Mouse (Mus musculus) heart, embryonic 14.5 days (tissue): ENCODE measurements around the gene Susd2. TPM values are rescaled to one million over a fixed set of nuclear protein-coding genes. Genes with fewer than 3 reads are reported as not detected.
A peak's percentile ranks its signal among the peaks of the same experiment; 100 is the strongest.

Experiments used
- ATAC-seq: fragments of 200-750 bp; cut with Nextera tagmentation; 2 replicates; pipeline ENCODE4 v1.8.0; 2017; ENCODE audit warnings: low read depth, moderate TSS enrichment; ENCODE audit not compliant: insufficient number of reproducible peaks, insufficient read depth, low FRiP score
- H3K27ac ChIP-seq, 2 experiments: fragments of 200-500 bp in 1 of 2; fragments of 300-500 bp in 1 of 2; sonication (generic) in 1 of 2; replicated peaks in 1 of 2; 2 replicates each; pipeline ENCODE4 v1.5.1; 2012 to 2014; ENCODE audit warnings: low read depth in 2 of 2, low read length in 2 of 2, control low read depth in 1 of 2, mild to moderate bottlenecking in 1 of 2, mixed read lengths in 1 of 2; ENCODE audit not compliant: control insufficient read depth in 1 of 2, insufficient read depth in 1 of 2
- H3K27me3 ChIP-seq: fragments of 300-500 bp; sonication (generic); 2 replicates; pipeline ENCODE4 v1.6.1; 2014; ENCODE audit warnings: mild to moderate bottlenecking, low read length, control low read depth; ENCODE audit not compliant: control insufficient read depth, insufficient read depth
- H3K36me3 ChIP-seq: fragments of 300-500 bp; sonication (generic); 2 replicates; pipeline ENCODE4 v1.6.1; 2014; ENCODE audit warnings: mild to moderate bottlenecking, control low read depth, low read length, mixed read lengths; ENCODE audit not compliant: control insufficient read depth, insufficient read depth
- H3K4me1 ChIP-seq, 2 experiments: fragments of 200-500 bp in 1 of 2; fragments of 300-500 bp in 1 of 2; sonication (generic) in 1 of 2; 2 replicates each; pipeline ENCODE4 v1.6.1; 2012 to 2014; ENCODE audit warnings: low read length in 2 of 2, control low read depth in 1 of 2, mixed read lengths in 1 of 2; ENCODE audit not compliant: control insufficient read depth in 2 of 2, insufficient read depth in 2 of 2
- H3K4me2 ChIP-seq: fragments of 300-500 bp; sonication (generic); 2 replicates; pipeline ENCODE4 v1.6.1; 2014; ENCODE audit warnings: mild to moderate bottlenecking, low read length
- H3K4me3 ChIP-seq, 2 experiments: fragments of 200-500 bp in 1 of 2; fragments of 300-500 bp in 1 of 2; sonication (generic) in 1 of 2; 2 replicates each; pipeline ENCODE4 v1.5.1; 2012 to 2014; ENCODE audit warnings: low read length in 2 of 2, mild to moderate bottlenecking in 2 of 2, control low read depth in 1 of 2, low read depth in 1 of 2, moderate library complexity in 1 of 2; ENCODE audit not compliant: control insufficient read depth in 1 of 2, insufficient read depth in 1 of 2
- H3K9ac ChIP-seq: fragments of 300-500 bp; sonication (generic); 2 replicates; pipeline ENCODE4 v1.6.1; 2014; ENCODE audit warnings: mild to moderate bottlenecking, low read length
- H3K9me3 ChIP-seq: fragments of 300-500 bp; sonication (generic); 2 replicates; pipeline ENCODE4 v1.6.1; 2016; ENCODE audit warnings: low read length, control low read depth; ENCODE audit not compliant: control insufficient read depth
- WGBS: fragments of 180-500 bp; shearing (Covaris S2); extraction: QIAGEN DNeasy Blood & Tissue Kit; methylation state at CpG from one replicate; pipeline ENCODE4 v1.1.7; 2014; 5-methylcytosine and 5-hydroxymethylcytosine counted together
- polyA plus RNA-seq: library from polyadenylated mRNA; unstranded; fragments of >200 nt; fragmentation: Nextera tagmentation; extraction: Ambion mirVana; gene quantifications from 2 replicates; pipeline ENCODE4 v1.2.1, GENCODE M21; 2014

Susd2 gene
- polyA plus RNA-seq, 1 experiment from 2014 or later: 13.3 TPM

GRCm38 (mm10) chr10:75587781-75588180 is 56.0 kb downstream of the Susd2 start:
- Histone ChIP-seq H3K4me1 (peaks cover 29 to 32% of the 10 kb centered on the region in 2 experiments), H3K9ac (no peak overlapping the region), H3K36me3 (no peaks in the 10 kb centered on the region), H3K4me2 (no peak overlapping the region), H3K27me3 (peaks cover 20% of the 10 kb centered on the region; the same call in 1 of the 2 replicates), H3K9me3 (no peaks in the 10 kb centered on the region), H3K4me3 (no peak overlapping the region), H3K27ac (peak overlapping the region in 1 of 2 experiments; percentile 44; a peak in 1 of 4 replicates)
- ATAC-seq: no peak
- 39% methylated on average over 4 of the region's 4 CpGs for WGBS

Other genes with a start within 250 kb of the Susd2 start
- 0.65 and 0.75 TPM in 2 replicates for gene Upb1, start 242.9 kb downstream of the Susd2 start, polyA plus RNA-seq
- 90.6 and 92.9 TPM in 2 replicates for gene Snrpd3, start 126.5 kb downstream of the Susd2 start, polyA plus RNA-seq
- 32.8 and 39.7 TPM in 2 replicates for gene Gucd1, start 126.0 kb downstream of the Susd2 start, polyA plus RNA-seq
- gene Lrrc75b, start 83.7 kb downstream of the Susd2 start, polyA plus RNA-seq: 1.1 and 2.7 TPM in 2 replicates
- 0.69 and 1.4 TPM in 2 replicates for gene Ggt1, start 82.4 kb downstream of the Susd2 start, polyA plus RNA-seq
- gene Ggt5, start 54.7 kb downstream of the Susd2 start, polyA plus RNA-seq: 7.6 and 8.1 TPM in 2 replicates
- gene Cabin1, start 120.3 kb upstream of the Susd2 start, polyA plus RNA-seq: 27.0 and 30.8 TPM in 2 replicates
- 35.9 and 37.5 TPM in 2 replicates for gene Ddt, start 129.4 kb upstream of the Susd2 start, polyA plus RNA-seq
- not detected in 2 replicates for gene Gm20441, start 136.9 kb upstream of the Susd2 start, polyA plus RNA-seq
- 3.2 and 5.0 TPM in 2 replicates for gene Gstt3, start 137.4 kb upstream of the Susd2 start, polyA plus RNA-seq
- 8.6 and 13.5 TPM in 2 replicates for gene Gstt1, start 154.6 kb upstream of the Susd2 start, polyA plus RNA-seq
- not detected in 2 replicates for gene Gstt4, start 178.5 kb upstream of the Susd2 start, polyA plus RNA-seq
- 12.6 and 13.5 TPM in 2 replicates for gene Gstt2, start 193.4 kb upstream of the Susd2 start, polyA plus RNA-seq
- gene Mif, start 216.2 kb upstream of the Susd2 start, polyA plus RNA-seq: 2,486 and 2,703 TPM in 2 replicates
- 1.1 and 1.7 TPM in 2 replicates for gene Derl3, start 249.4 kb upstream of the Susd2 start, polyA plus RNA-seq